Mouse (Mus musculus) lung, postnatal 0 days (tissue): ENCODE measurements around the gene Ankub1. TPM values are rescaled to one million over a fixed set of nuclear protein-coding genes. Genes with fewer than 3 reads are reported as not detected.

Source experiments
- ATAC-seq: fragments of 200-750 bp; cut with Nextera tagmentation; 2 replicates; pipeline ENCODE4 v1.8.0; 2017; ENCODE audit warnings: moderate library complexity
- DNase-seq: peaks from one replicate; pipeline ENCODE4 v3.0.0-alpha.2; 2016; ENCODE audit warnings: low spot score
- H3K27ac ChIP-seq: fragments of 300-500 bp; sonication (generic); 2 replicates; pipeline ENCODE4 v1.5.1; 2014; ENCODE audit warnings: antibody characterized with exemption, mild to moderate bottlenecking, low read length, mixed read lengths
- H3K27me3 ChIP-seq: fragments of 300-500 bp; sonication (generic); replicated peaks from 2 replicates; pipeline ENCODE4 v1.6.1; 2014; ENCODE audit warnings: low read length, mixed read lengths; ENCODE audit not compliant: insufficient read depth
- H3K36me3 ChIP-seq: fragments of 300-500 bp; sonication (generic); 2 replicates; pipeline ENCODE4 v1.6.1; 2014; ENCODE audit warnings: low read length, mixed read lengths; ENCODE audit not compliant: insufficient read depth
- H3K4me1 ChIP-seq: fragments of 300-500 bp; sonication (generic); 2 replicates; pipeline ENCODE4 v1.6.1; 2014; ENCODE audit warnings: antibody characterized with exemption, low read depth, low read length, mixed read lengths; ENCODE audit not compliant: insufficient read depth
- H3K4me2 ChIP-seq: fragments of 300-500 bp; sonication (generic); replicated peaks from 2 replicates; pipeline ENCODE4 v1.6.1; 2014; ENCODE audit warnings: low read depth, mild to moderate bottlenecking, low read length, moderate library complexity, mixed read lengths
- H3K4me3 ChIP-seq: fragments of 300-500 bp; sonication (generic); 2 replicates; pipeline ENCODE4 v1.5.1; 2014; ENCODE audit warnings: low read depth, low read length
- H3K9ac ChIP-seq: fragments of 300-500 bp; sonication (generic); replicated peaks from 2 replicates; pipeline ENCODE4 v1.6.1; 2014; ENCODE audit warnings: low read depth, mild to moderate bottlenecking
- H3K9me3 ChIP-seq: fragments of 300-500 bp; sonication (generic); 2 replicates; pipeline ENCODE4 v1.6.1; 2016; ENCODE audit warnings: low read length, mixed read lengths
- CTCF ChIP-seq: IDR thresholded peaks from 2 replicates; pipeline ENCODE4 v1.5.1; 2016; ENCODE audit warnings: antibody characterized with exemption, mild to moderate bottlenecking
- EP300 ChIP-seq: IDR thresholded peaks from 2 replicates; pipeline ENCODE4 v1.6.1; 2016; ENCODE audit warnings: antibody characterized with exemption, mild to moderate bottlenecking, control low read depth
- WGBS: fragments of 180-500 bp; shearing (Covaris S2); extraction: QIAGEN DNeasy Blood & Tissue Kit; methylation state at CpG from one replicate; pipeline ENCODE4 v1.1.7; 2014; 5-methylcytosine and 5-hydroxymethylcytosine counted together
- polyA plus RNA-seq: library from polyadenylated mRNA; unstranded; fragments of >200 nt; fragmentation: Nextera tagmentation; extraction: Ambion mirVana; gene quantifications from 2 replicates; pipeline ENCODE4 v1.2.1, GENCODE M21; 2015

Gene Ankub1
- polyA plus RNA-seq = 0.25 and 0.32 TPM in 2 replicates

DNA sequence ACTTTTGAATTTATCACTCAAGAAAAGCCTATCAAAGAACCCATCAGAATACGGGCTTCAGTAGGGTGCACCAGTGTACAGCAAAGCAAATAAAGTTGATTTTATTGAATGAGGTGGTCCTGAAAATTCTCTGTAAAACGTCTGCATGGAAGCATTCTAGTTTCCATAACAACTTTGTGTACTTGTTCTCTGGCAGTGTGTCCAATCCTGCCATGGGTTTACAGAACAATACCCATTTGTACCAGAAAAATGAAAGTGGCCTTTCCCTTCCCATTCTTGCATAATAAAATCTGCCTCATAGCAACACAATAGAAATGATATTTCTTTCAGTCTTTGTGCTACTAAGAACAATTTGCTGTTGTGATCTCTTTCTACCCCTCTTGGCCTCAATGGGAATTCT lies at the start of gene Ankub1:
Gene Ankub1 (minus strand): TSS at position 81 of the 400 bp plus-strand sequence.
- Histone ChIP-seq H3K4me3 (no peak within 1 kb of the TSS), H3K36me3 (no peaks in the 10 kb centered on the region), H3K4me1 (no peaks in the 10 kb centered on the region), H3K9ac (no peak within 1 kb of the TSS), H3K27me3 (no peaks in the 10 kb centered on the region), H3K9me3 (no peaks in the 10 kb centered on the region), H3K27ac (no peak within 1 kb of the TSS), H3K4me2 (no peak within 1 kb of the TSS)
- ATAC-seq = no peak
- DNase-seq = no peak
- WGBS = 37% methylated on average over 2 of the region's 2 CpGs
- TF ChIP-seq CTCF (no peak), EP300 (no peak)

DNA sequence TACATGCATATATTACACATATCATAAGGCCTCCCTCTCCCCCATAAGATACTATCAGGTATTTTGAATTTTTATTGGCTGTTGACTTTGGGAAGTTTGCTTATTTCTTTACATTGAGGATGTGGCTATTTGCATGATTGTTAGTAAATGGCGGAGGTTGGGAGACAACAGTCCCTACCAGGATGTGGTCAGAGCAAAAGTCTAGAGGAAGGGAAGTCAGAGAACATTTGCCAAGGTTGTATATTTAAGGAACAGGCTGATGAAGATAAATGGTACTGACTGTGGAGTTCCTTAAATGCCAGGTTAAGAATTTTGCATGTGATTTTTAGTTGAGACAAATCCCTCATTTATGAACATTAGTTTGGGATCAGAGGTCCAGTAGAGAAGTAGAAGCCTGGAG lies 47.2 kb upstream of the Ankub1 start:
- Histone ChIP-seq H3K9ac (no peak overlapping the region), H3K9me3 (no peaks in the 10 kb centered on the region), H3K4me1 (peaks cover 3% of the 10 kb centered on the region; the same call in 1 of the 2 replicates), H3K4me3 (no peak overlapping the region), H3K36me3 (no peaks in the 10 kb centered on the region), H3K4me2 (no peak overlapping the region), H3K27me3 (no peaks in the 10 kb centered on the region), H3K27ac (no peak overlapping the region)
- 65% methylated on average over 1 of the region's 1 CpGs for WGBS
- no peak for ATAC-seq
- peak; percentile 4 for DNase-seq
- TF ChIP-seq EP300 (no peak), CTCF (no peak)

GRCm38 (mm10) chr3:57736419-57737095 lies 44.0 kb upstream of the Ankub1 start:
- Histone ChIP-seq H3K4me1 (peaks cover 3% of the 10 kb centered on the region; the same call in 1 of the 2 replicates), H3K27me3 (no peaks in the 10 kb centered on the region), H3K9ac (peak overlapping the region; percentile 43), H3K27ac (peak overlapping the region; percentile 88), H3K9me3 (no peaks in the 10 kb centered on the region), H3K4me2 (peak overlapping the region; percentile 66), H3K4me3 (peak overlapping the region; percentile 58), H3K36me3 (no peaks in the 10 kb centered on the region)
- WGBS = 2% methylated on average over 13 of the region's 13 CpGs
- peak; percentile 25 for DNase-seq
- TF ChIP-seq CTCF = no peak
- TF ChIP-seq EP300 = no peak
- ATAC-seq = no peak

- Histone ChIP-seq H3K4me2 (peak within 1 kb of the TSS; percentile 66), H3K9me3 (no peaks in the 10 kb centered on the region), H3K36me3 (no peaks in the 10 kb centered on the region), H3K4me3 (peak within 1 kb of the TSS; percentile 58), H3K9ac (peak within 1 kb of the TSS; percentile 43), H3K27ac (peak within 1 kb of the TSS; percentile 88), H3K4me1 (peaks cover 3% of the 10 kb centered on the region; the same call in 1 of the 2 replicates), H3K27me3 (no peaks in the 10 kb centered on the region)
- peak; percentile 97 for DNase-seq
- WGBS = 1% methylated on average over 59 of the region's 59 CpGs
- peak; percentile 97 for ATAC-seq
- TF ChIP-seq CTCF (no peak), EP300 (no peak)
Observed at GRCm38 (mm10) chr3:57735511-57736370, 43.1 kb upstream of the Ankub1 start, which contains the start of gene Rnf13. TSS of gene Rnf13 (plus strand) at chr3:57736062.

GRCm38 (mm10) chr3:57732206-57732915 lies 39.8 kb upstream of the Ankub1 start:
- no peaks in the 10 kb centered on the region for H3K27me3 ChIP-seq
- ATAC-seq (no peak), DNase-seq (no peak)
- H3K9me3 ChIP-seq = no peaks in the 10 kb centered on the region
- no peak overlapping the region for H3K27ac ChIP-seq
- TF ChIP-seq CTCF = no peak
- no peak for TF ChIP-seq EP300
- no peak overlapping the region for H3K4me2 ChIP-seq
- 71% methylated on average over 5 of the region's 5 CpGs for WGBS
- no peaks in the 10 kb centered on the region for H3K36me3 ChIP-seq
- no peak overlapping the region for H3K4me3 ChIP-seq
- peaks cover 3% of the 10 kb centered on the region; the same call in 1 of the 2 replicates for H3K4me1 ChIP-seq
- H3K9ac ChIP-seq = no peak overlapping the region

GRCm38 (mm10) chr3:57714151-57714550 lies 21.6 kb upstream of the Ankub1 start:
- ATAC-seq (no peak), DNase-seq (no peak)
- Histone ChIP-seq H3K27ac (no peak overlapping the region), H3K9me3 (no peaks in the 10 kb centered on the region), H3K4me3 (no peak overlapping the region), H3K27me3 (no peaks in the 10 kb centered on the region), H3K9ac (no peak overlapping the region), H3K4me1 (no peaks in the 10 kb centered on the region), H3K4me2 (no peak overlapping the region), H3K36me3 (no peaks in the 10 kb centered on the region)
- WGBS = 77% methylated on average over 6 of the region's 6 CpGs
- TF ChIP-seq EP300 (no peak), CTCF (no peak)
